Mouse (Mus musculus) neutrophil, adult 83 days (primary cell): ENCODE measurements around the gene Slc35a2. TPM values are rescaled to one million over a fixed set of nuclear protein-coding genes. Genes with fewer than 3 reads are reported as not detected.

Experiments
- total RNA-seq, 2 experiments: library from RNA; stranded (reverse); gene quantifications; one replicate each; pipeline ENCODE4 v1.2.4; 2023

Gene Slc35a2
- total RNA-seq, result 10 to 100 TPM; 22.8 to 23.3 TPM

DNA sequence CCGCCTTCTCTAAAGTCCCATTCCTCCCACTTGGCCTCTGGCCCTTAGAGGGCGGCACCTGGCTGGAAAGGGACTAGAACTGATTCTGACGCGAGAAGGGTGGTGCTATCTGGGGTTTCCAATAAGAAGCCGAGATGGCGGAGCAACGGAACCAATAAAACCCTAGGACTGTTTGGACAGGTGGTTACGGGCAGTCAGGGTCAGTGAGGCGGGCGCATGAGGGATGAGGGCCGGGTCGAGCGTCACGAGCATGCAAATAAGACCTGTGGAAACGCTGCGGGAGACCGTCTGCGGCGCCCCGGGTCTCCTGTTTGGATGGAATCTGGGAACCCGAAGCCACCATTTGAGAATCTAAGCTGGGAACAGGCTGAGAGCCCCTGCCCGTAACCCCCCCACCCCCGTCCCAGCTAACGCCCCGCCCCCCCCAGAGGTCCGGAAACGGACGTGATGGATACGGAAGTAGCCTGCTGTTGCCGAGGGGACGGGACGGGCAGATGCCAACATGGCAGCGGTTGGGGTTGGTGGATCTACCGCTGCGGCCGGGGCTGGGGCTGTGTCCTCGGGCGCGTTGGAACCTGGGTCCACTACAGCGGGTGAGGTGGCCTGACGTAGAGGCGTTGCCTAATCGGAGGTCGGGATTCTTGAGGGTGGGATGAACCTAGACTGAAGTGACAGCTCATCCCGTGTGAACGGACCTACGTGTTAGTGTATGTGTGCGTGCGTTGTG, at the start of gene Slc35a2:
Gene Slc35a2, plus strand, starts transcription at position 188 of the 727 bp plus-strand sequence.

DNA sequence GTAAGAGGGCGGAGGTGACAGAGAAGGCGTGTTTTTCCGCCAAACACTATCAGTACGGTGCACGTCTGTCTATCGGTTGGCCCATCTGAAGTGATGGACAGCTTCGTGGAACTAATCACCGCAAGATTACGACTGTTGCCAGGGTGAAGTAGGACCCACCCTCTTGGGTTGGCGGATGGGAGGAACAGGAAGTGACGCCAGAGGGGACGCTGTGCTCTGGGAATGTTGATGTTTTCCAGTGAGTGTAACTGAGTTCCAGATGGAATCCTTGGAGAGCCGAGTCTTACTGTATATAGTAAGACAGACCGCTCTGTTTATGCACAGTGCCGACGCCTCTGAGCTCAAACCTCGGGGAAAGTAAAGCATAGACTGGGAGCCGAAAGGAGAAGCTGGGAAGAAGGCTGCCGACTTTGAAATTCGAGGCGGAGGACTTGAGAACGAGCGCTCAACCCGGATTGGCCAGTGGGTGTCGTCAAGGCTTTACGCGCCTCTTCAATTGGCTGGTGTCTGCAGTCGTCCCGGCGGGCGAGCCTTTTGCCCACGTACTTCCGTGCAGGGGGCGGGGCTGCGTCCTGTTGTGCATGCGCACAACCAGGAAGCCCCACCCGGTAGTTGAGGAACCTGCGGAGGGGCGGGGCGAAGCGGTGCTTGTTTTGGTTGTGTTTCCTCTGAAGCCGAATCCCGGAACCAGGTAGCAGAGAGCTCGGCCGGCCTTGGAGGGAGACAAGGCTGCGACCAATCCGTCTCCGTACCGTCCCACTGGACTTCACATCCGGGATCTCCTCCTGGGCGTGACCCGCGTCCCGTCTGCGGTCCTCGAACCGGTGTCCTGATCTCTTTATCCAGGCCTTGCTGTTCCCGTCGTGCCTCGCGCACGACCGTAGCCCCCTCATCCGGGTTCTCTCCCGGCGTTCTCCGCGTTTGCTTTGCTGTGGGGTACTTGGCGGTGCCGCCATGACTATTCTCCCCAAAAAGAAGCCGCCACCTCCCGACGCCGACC, 42.4 kb upstream of the Slc35a2 start, which contains the start of gene Otud5:
Gene Otud5, plus strand, starts transcription at position 202 of the 1,000 bp plus-strand sequence.

DNA sequence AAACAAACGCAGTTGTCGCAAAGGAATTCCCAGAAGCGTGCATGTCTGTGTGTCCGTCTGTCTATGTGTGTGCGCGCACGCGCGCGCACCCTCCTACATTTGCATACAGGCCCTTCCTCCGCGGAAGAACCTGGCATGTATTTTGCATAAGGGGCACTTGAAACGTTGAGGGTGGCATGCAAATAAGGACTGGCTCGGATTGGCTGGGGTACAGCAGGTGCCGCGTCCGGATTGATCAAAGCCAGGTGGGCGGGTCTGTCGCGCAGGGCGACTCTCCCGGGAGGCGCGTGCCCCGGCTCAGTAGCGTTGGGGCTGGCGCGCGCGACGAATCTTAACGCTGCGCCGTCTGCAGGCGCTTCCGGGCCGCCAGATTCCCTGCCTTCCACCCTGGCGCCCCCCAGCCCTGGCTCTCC, 5.8 kb upstream of the Slc35a2 start, which contains the start of gene Pim2:
Gene Pim2, plus strand, starts transcription at position 256 of the 413 bp plus-strand sequence.

DNA sequence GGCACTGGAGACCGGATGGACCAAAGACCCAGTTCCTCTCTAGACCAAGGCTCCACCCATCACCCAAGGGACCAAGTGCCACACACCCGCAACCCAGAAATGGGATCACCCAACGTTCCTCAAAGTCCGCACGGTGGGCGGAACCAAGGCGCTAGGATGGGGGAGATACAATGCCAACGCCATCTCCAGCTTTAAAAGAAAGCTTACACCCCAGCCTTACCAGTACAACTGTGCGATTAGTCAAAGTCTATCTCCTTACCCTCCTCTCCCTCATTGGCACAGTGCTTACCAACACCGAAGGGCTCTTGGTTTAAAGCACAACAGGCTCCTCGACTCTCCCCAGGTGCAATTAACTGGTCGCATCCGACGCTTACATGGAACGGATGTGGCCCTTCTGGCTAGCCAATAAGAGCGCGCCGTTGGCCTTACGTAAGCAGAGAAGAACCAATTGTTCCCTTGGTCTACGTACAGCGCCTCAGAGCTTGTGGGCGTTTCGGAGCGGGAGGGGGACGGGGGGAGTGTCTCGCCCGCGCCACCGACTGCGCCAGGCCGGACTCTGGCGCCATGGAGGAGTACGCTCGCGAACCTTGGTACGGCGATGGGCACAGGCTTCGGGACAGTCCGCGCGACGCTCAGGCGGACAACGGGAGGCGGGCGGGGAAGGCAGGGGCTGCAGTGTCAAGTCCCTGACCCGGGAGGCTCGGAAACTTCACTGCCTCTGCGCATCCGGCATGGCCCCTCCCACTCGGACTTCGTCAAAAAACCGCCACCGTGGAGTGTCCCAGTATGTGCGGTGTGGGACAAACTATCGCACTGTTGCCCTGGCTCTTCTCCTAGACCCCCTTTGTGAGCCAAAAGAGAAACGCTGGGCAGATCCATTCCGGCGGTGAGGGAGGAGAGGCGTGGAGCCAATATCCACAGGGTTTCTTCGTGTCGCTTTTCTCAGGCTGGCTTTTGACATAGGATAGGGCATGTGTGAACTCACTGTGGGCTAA, 15.3 kb downstream of the Slc35a2 start, which contains the start of the genes Pqbp1 and Timm17b:
Gene Pqbp1, minus strand, starts transcription at position 390 of the 995 bp plus-strand sequence.
Gene Timm17b, plus strand, starts transcription at position 478 of the 995 bp plus-strand sequence.

DNA sequence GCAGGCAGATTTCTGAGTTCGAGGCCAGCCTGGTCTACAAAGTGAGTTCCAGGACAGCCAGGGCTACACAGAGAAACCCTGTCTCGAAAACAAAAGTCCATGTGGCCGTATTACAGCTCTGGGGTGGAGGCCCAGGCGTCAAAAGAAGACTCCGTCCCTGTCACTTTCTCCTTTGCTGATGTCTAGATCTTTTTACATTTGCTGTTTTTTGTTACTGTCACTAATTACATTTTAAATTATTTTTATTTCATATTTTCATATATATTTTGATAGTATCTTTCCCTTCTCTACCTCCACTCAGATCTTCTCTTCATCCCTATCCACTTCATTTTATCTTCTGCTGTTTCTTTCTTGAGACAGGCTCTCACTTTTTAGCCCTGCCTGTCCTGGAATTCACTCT, 23.9 kb downstream of the Slc35a2 start, which contains the start of gene Gm10491:
Gene Gm10491, minus strand, starts transcription at position 101 of the 400 bp plus-strand sequence.

DNA sequence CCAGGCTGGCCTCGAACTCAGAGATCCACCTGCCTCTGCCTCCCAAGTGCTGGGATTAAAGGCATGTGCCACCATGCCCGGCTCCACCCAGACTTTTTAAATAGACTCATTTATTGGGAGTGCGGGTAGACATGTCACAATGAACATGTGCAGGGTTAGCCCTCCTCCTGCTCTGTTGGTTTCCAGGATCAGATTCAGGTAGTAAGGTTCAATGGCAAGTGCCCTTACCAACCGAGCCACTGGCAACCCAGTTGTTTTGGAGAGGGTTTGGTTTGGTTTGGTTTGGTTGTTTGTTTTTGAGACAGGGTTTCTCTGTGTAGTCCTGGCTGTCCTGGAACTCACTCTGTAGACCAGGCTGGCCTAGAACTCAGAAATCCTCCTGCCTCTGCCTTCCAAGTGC, 25.4 kb downstream of the Slc35a2 start, which contains the start of gene Gm10490:
Gene Gm10490, plus strand, starts transcription at position 301 of the 400 bp plus-strand sequence.

DNA sequence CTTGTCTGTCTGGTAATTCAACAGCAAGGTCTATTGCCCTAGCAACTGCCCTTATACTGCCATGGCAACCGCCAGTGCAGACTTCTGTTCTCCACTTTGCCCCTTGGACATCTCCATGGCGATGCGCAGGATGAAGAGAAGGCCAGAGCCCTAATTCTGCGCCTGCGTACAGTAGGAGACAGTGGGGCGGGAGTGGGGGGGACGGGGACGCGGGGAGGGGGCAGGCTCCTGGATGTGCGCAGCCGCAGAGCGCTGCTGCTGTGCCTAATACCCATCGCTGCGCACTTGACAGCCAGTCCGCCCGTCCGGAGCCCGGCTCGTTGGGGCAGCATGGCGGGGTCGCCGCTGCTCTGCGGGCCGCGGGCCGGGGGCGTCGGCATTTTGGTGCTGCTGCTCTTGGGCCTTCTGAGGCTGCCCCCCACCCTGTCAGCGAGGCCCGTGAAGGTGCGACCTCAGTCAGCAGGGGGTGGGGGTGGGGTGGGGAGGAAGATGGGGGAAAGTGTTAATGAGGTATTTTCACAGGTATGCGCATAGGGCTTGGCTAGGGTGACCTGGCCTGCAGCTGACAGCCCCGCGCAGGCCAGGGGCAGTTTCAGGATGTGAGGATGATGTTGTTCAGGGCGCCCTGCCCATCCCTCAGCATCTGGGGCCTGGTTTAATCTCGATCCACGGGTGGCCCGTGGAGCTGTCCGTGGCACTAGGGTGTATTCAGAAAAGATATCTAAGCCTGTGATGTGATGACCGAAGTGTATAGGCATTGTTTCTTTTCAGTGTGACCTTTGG, 36.0 kb downstream of the Slc35a2 start, which contains the start of gene Pcsk1n:
Gene Pcsk1n, plus strand, starts transcription at position 222 of the 783 bp plus-strand sequence.

DNA sequence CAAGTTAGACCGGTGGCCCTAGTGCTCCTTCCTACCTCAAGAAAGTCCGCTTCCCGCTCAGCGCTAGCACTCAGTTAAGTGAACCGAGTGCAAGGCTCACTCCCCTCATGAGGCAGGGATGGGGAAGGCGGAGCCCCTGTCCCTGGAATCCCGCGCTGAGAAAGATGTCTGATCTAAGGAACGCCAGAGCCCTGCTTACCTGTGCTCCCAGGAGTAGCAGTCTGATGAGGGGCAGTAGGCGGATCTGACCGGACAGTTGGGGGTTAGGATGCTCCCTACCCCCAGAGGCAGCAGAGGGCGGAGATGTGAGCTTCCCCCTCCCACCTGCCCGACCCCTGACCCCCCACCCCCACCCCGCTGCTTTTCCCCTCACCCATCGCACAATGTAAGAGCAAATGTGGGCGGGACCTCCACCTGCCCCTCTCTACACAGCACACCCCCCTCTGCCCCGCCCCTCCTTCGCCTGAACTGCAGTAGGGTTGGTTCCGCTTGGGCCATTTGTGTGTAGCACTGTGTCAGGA, 44.5 kb downstream of the Slc35a2 start, which contains the start of gene Eras:
Gene Eras, minus strand, starts transcription at position 338 of the 521 bp plus-strand sequence.

Other genes with a start within 250 kb of the Slc35a2 start
- 1 to 10 TPM; 1.3 to 3.3 TPM for gene Syp, start 245.6 kb upstream of the Slc35a2 start, total RNA-seq
- 10 to 100 TPM; 39.9 to 49.9 TPM for gene Prickle3, start 226.8 kb upstream of the Slc35a2 start, total RNA-seq
- gene Plp2, start 212.6 kb upstream of the Slc35a2 start, total RNA-seq, result 100 to 1,000 TPM; 423 to 453 TPM
- gene Magix, start 202.8 kb upstream of the Slc35a2 start, total RNA-seq, result under 1 TPM in 1 of 2 experiments, not detected in 1; 0.20 TPM
- gene Gpkow, start 186.9 kb upstream of the Slc35a2 start, total RNA-seq, result 10 to 100 TPM; 28.3 to 29.5 TPM
- 10 to 100 TPM; 38.2 to 41.9 TPM for gene Wdr45, start 169.7 kb upstream of the Slc35a2 start, total RNA-seq
- gene Gm45208, start 161.8 kb upstream of the Slc35a2 start, total RNA-seq, result not detected
- 1 to 10 TPM; 5.0 to 5.5 TPM for gene Praf2, start 155.6 kb upstream of the Slc35a2 start, total RNA-seq
- gene Ccdc120, start 133.1 kb upstream of the Slc35a2 start, total RNA-seq, result under 1 TPM; 0.57 to 0.90 TPM
- 10 to 100 TPM; 68.1 to 79.5 TPM for gene Tfe3, start 121.5 kb upstream of the Slc35a2 start, total RNA-seq
- gene Gripap1, start 94.3 kb upstream of the Slc35a2 start, total RNA-seq, result 100 to 1,000 TPM; 123 to 144 TPM
- 1 to 10 TPM; 1.2 to 7.5 TPM for gene Kcnd1, start 61.7 kb upstream of the Slc35a2 start, total RNA-seq
- 100 to 1,000 TPM; 119 to 128 TPM for gene Otud5, start 42.7 kb upstream of the Slc35a2 start, total RNA-seq
- 1 to 10 TPM; 2.6 to 4.0 TPM for gene Pim2, start 5.8 kb upstream of the Slc35a2 start, total RNA-seq
- 10 to 100 TPM; 35.3 to 39.9 TPM for gene Pqbp1, start 15.2 kb downstream of the Slc35a2 start, total RNA-seq
- 10 to 100 TPM; 43.0 to 48.2 TPM for gene Timm17b, start 15.3 kb downstream of the Slc35a2 start, total RNA-seq
- gene Gm10491, start 23.8 kb downstream of the Slc35a2 start, total RNA-seq, result not detected
- gene Gm10490, start 25.5 kb downstream of the Slc35a2 start, total RNA-seq, result not detected
- gene Pcsk1n, start 35.8 kb downstream of the Slc35a2 start, total RNA-seq, result not detected
- not detected for gene Eras, start 44.6 kb downstream of the Slc35a2 start, total RNA-seq
- gene Hdac6, start 63.9 kb downstream of the Slc35a2 start, total RNA-seq, result 10 to 100 TPM in 1 of 2 experiments, 1 to 10 TPM in 1; 7.2 to 10.7 TPM
- 10 to 100 TPM; 16.6 to 22.9 TPM for gene Gata1, start 94.0 kb downstream of the Slc35a2 start, total RNA-seq
- gene Glod5, start 134.5 kb downstream of the Slc35a2 start, total RNA-seq, result not detected
- 10 to 100 TPM; 31.4 to 35.9 TPM for gene Suv39h1, start 190.7 kb downstream of the Slc35a2 start, total RNA-seq
- 100 to 1,000 TPM; 149 to 168 TPM for gene Was, start 206.5 kb downstream of the Slc35a2 start, total RNA-seq
- gene Wdr13, start 248.9 kb downstream of the Slc35a2 start, total RNA-seq, result 10 to 100 TPM; 33.7 to 34.7 TPM